Mouse (Mus musculus) intestine, embryonic 15.5 days (tissue): ENCODE measurements around the gene Flrt3. TPM values are rescaled to one million over a fixed set of nuclear protein-coding genes. Genes with fewer than 3 reads are reported as not detected.

Experiments
- ATAC-seq: fragments of 200-750 bp; cut with Nextera tagmentation; 2 replicates; pipeline ENCODE4 v1.8.0; 2017; ENCODE audit warnings: moderate TSS enrichment, moderate library complexity
- H3K27ac ChIP-seq: fragments of 300-500 bp; sonication (generic); 2 replicates; pipeline ENCODE4 v1.5.1; 2015; ENCODE audit warnings: mild to moderate bottlenecking, inconsistent platforms
- H3K27me3 ChIP-seq: fragments of 300-500 bp; sonication (generic); replicated peaks from 2 replicates; pipeline ENCODE4 v1.6.1; 2015; ENCODE audit warnings: inconsistent platforms
- H3K36me3 ChIP-seq: fragments of 300-500 bp; sonication (generic); 2 replicates; pipeline ENCODE4 v1.6.1; 2015; ENCODE audit warnings: inconsistent platforms
- H3K4me1 ChIP-seq: fragments of 300-500 bp; sonication (generic); replicated peaks from 2 replicates; pipeline ENCODE4 v1.6.1; 2015; ENCODE audit warnings: inconsistent platforms
- H3K4me2 ChIP-seq: fragments of 300-500 bp; sonication (generic); replicated peaks from 2 replicates; pipeline ENCODE4 v1.6.1; 2015; ENCODE audit warnings: mild to moderate bottlenecking, inconsistent platforms
- H3K4me3 ChIP-seq: fragments of 300-500 bp; sonication (generic); replicated peaks from 2 replicates; pipeline ENCODE4 v1.5.1; 2015; ENCODE audit warnings: inconsistent platforms
- H3K9ac ChIP-seq: fragments of 300-500 bp; sonication (generic); 2 replicates; pipeline ENCODE4 v1.6.1; 2015; ENCODE audit warnings: inconsistent platforms
- H3K9me3 ChIP-seq: fragments of 300-500 bp; sonication (generic); 2 replicates; pipeline ENCODE4 v1.6.1; 2016; ENCODE audit warnings: inconsistent platforms
- WGBS: fragments of 180-500 bp; shearing (Covaris S2); methylation state at CpG from one replicate; pipeline ENCODE4 v1.1.7; 2015; 5-methylcytosine and 5-hydroxymethylcytosine counted together
- polyA plus RNA-seq: library from polyadenylated mRNA; unstranded; fragments of >200 nt; fragmentation: Nextera tagmentation; extraction: Ambion mirVana; gene quantifications from 2 replicates; pipeline ENCODE4 v1.2.1, GENCODE M21; 2015

Gene Flrt3
- polyA plus RNA-seq, 1 experiment from 2014 or later: 29.3 TPM

DNA sequence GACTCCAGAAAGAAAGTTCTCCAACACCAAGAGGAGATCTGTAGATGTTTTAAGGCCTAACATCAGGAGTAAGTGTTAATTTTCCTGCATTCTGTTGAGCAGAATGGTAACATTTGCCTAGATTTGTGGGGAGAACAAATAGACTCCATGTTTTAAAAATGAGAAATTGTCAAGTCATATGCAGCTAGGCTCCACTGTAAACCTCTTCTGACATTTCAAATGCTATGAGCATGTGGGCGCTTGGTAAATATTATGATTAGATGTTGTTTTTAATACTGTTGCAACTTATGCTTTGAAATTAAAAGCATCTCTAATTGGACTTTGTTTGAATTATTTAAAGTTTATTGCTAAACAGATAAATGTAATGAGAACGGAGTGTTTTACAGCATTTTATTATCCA, 55.8 kb downstream of the Flrt3 start:
- H3K4me2 ChIP-seq: no peak overlapping the region
- no peaks in the 10 kb centered on the region for H3K27me3 ChIP-seq
- H3K9ac ChIP-seq: no peak overlapping the region
- H3K27ac ChIP-seq: no peak overlapping the region
- no peak overlapping the region for H3K4me3 ChIP-seq
- ATAC-seq: no peak
- H3K36me3 ChIP-seq: no peaks in the 10 kb centered on the region
- WGBS: 84% methylated on average over 2 of the region's 2 CpGs
- no peaks in the 10 kb centered on the region for H3K9me3 ChIP-seq
- H3K4me1 ChIP-seq: no peaks in the 10 kb centered on the region
